Mouse (Mus musculus): Measurements from ENCODE around the gene Tgm1. TPM values are rescaled to one million over a fixed set of nuclear protein-coding genes. Genes with fewer than 3 reads are reported as not detected.

The Tgm1 gene
- polyA plus RNA-seq, 1 experiment from 2014 or later = 3.0 TPM

GRCm38 (mm10) chr14:55677615-55678014 is 36.1 kb downstream of the Tgm1 start:
- H3K4me2 ChIP-seq = no peak overlapping the region
- ATAC-seq (replicated peaks; ENCODE audit: low FRiP score) (no peak), DNase-seq (ENCODE audit: low spot score) (no peak)
- H3K4me3 ChIP-seq (ENCODE audit: low read depth, low read length) = no peak overlapping the region
- H3K9ac ChIP-seq (ENCODE audit: low read depth, low read length) = no peak overlapping the region
- H3K27me3 ChIP-seq (replicated peaks; ENCODE audit: control insufficient read depth, insufficient read depth, low read length) = no peaks in the 10 kb centered on the region
- H3K9me3 ChIP-seq (ENCODE audit: control insufficient read depth, low read length) = no peaks in the 10 kb centered on the region
- peaks cover 32% of the 10 kb centered on the region for H3K36me3 ChIP-seq (ENCODE audit: control insufficient read depth, insufficient read depth, low read length)
- 80% methylated on average over 4 of the region's 4 CpGs for WGBS
- no peaks in the 10 kb centered on the region; the same call in 1 of the 2 replicates for H3K4me1 ChIP-seq (replicated peaks; ENCODE audit: control insufficient read depth, insufficient read depth, low read length)
- no peak overlapping the region for H3K27ac ChIP-seq (ENCODE audit: low read depth, low read length)

GRCm38 (mm10) chr14:55672741-55673060 is 41.0 kb downstream of the Tgm1 start:
- peak overlapping the region; percentile 86 for H3K27ac ChIP-seq (ENCODE audit: low read depth, low read length)
- peak overlapping the region; percentile 47 for H3K9ac ChIP-seq (ENCODE audit: low read depth, low read length)
- 67% methylated on average over 7 of the region's 7 CpGs for WGBS
- H3K4me2 ChIP-seq = peak overlapping the region; percentile 93
- H3K36me3 ChIP-seq (ENCODE audit: control insufficient read depth, insufficient read depth, low read length) = peaks cover 15% of the 10 kb centered on the region
- H3K4me1 ChIP-seq (replicated peaks; ENCODE audit: control insufficient read depth, insufficient read depth, low read length) = peaks cover 9% of the 10 kb centered on the region
- no peaks in the 10 kb centered on the region for H3K9me3 ChIP-seq (ENCODE audit: control insufficient read depth, low read length)
- ATAC-seq (replicated peaks; ENCODE audit: low FRiP score) (no peak), DNase-seq (ENCODE audit: low spot score) (no peak)
- no peaks in the 10 kb centered on the region for H3K27me3 ChIP-seq (replicated peaks; ENCODE audit: control insufficient read depth, insufficient read depth, low read length)
- H3K4me3 ChIP-seq (ENCODE audit: low read depth, low read length) = peak overlapping the region; percentile 71

GRCm38 (mm10) chr14:55671833-55672740 is 41.6 kb downstream of the Tgm1 start, which contains the start of the genes Gmpr2 and Nedd8:
TSS of gene Gmpr2 (plus strand) at chr14:55671941.
TSS of gene Nedd8 (minus strand) at chr14:55672124.
- peak; percentile 98 for ATAC-seq (replicated peaks; ENCODE audit: low FRiP score)
- WGBS = under 1% methylated on average over 38 of the region's 38 CpGs

GRCm38 (mm10) chr14:55671486-55671832 is 42.3 kb downstream of the Tgm1 start:
- Histone ChIP-seq H3K27me3 (replicated peaks; ENCODE audit: control insufficient read depth, insufficient read depth, low read length) (no peaks in the 10 kb centered on the region), H3K9me3 (ENCODE audit: control insufficient read depth, low read length) (no peaks in the 10 kb centered on the region), H3K4me2 (peak overlapping the region; percentile 93), H3K4me3 (ENCODE audit: low read depth, low read length) (peak overlapping the region; percentile 71), H3K36me3 (ENCODE audit: control insufficient read depth, insufficient read depth, low read length) (peaks cover 9% of the 10 kb centered on the region; the same call in 1 of the 2 replicates), H3K9ac (ENCODE audit: low read depth, low read length) (peak overlapping the region; percentile 82), H3K27ac (ENCODE audit: low read depth, low read length) (peak overlapping the region; percentile 86), H3K4me1 (replicated peaks; ENCODE audit: control insufficient read depth, insufficient read depth, low read length) (peaks cover 9% of the 10 kb centered on the region)
- no peak for DNase-seq (ENCODE audit: low spot score)
- ATAC-seq (replicated peaks; ENCODE audit: low FRiP score) = peak; percentile 42
- WGBS = under 1% methylated on average over 12 of the region's 12 CpGs

More at GRCm38 (mm10) chr14:55671833-55672740, 41.6 kb downstream of the Tgm1 start, which contains the start of the genes Gmpr2 and Nedd8:
- no peaks in the 10 kb centered on the region for H3K9me3 ChIP-seq (ENCODE audit: control insufficient read depth, low read length)
- peak within 1 kb of the TSS; percentile 82 for H3K9ac ChIP-seq (ENCODE audit: low read depth, low read length)
- peak within 1 kb of the TSS; percentile 86 for H3K27ac ChIP-seq (ENCODE audit: low read depth, low read length)
- DNase-seq (ENCODE audit: low spot score) = peak; percentile 92
- peak within 1 kb of the TSS; percentile 93 for H3K4me2 ChIP-seq
- H3K4me1 ChIP-seq (replicated peaks; ENCODE audit: control insufficient read depth, insufficient read depth, low read length) = peaks cover 9% of the 10 kb centered on the region
- H3K4me3 ChIP-seq (ENCODE audit: low read depth, low read length) = peak within 1 kb of the TSS; percentile 71
- no peaks in the 10 kb centered on the region for H3K27me3 ChIP-seq (replicated peaks; ENCODE audit: control insufficient read depth, insufficient read depth, low read length)
- H3K36me3 ChIP-seq (ENCODE audit: control insufficient read depth, insufficient read depth, low read length) = peaks cover 11% of the 10 kb centered on the region

GRCm38 (mm10) chr14:55660636-55661035 is 53.1 kb downstream of the Tgm1 start:
- Histone ChIP-seq H3K9me3 (ENCODE audit: control insufficient read depth, low read length) (no peaks in the 10 kb centered on the region), H3K36me3 (ENCODE audit: control insufficient read depth, insufficient read depth, low read length) (peaks cover 10% of the 10 kb centered on the region; the same call in 1 of the 2 replicates), H3K9ac (ENCODE audit: low read depth, low read length) (no peak overlapping the region), H3K4me2 (peak overlapping the region; percentile 64), H3K4me3 (ENCODE audit: low read depth, low read length) (peak overlapping the region; percentile 71), H3K27ac (ENCODE audit: low read depth, low read length) (no peak overlapping the region), H3K27me3 (replicated peaks; ENCODE audit: control insufficient read depth, insufficient read depth, low read length) (no peaks in the 10 kb centered on the region), H3K4me1 (replicated peaks; ENCODE audit: control insufficient read depth, insufficient read depth, low read length) (peaks cover 8% of the 10 kb centered on the region; the same call in 1 of the 2 replicates)
- ATAC-seq (replicated peaks; ENCODE audit: low FRiP score) = peak; percentile 13; the same call in 1 of the 2 replicates
- no peak for DNase-seq (ENCODE audit: low spot score)
- WGBS = 59% methylated on average over 2 of the region's 2 CpGs

- Histone ChIP-seq H3K36me3 (ENCODE audit: control insufficient read depth, insufficient read depth, low read length) (peaks cover 10% of the 10 kb centered on the region; the same call in 1 of the 2 replicates), H3K27me3 (replicated peaks; ENCODE audit: control insufficient read depth, insufficient read depth, low read length) (no peaks in the 10 kb centered on the region), H3K9ac (ENCODE audit: low read depth, low read length) (peak within 1 kb of the TSS; percentile 78), H3K4me3 (ENCODE audit: low read depth, low read length) (peak within 1 kb of the TSS; percentile 71), H3K9me3 (ENCODE audit: control insufficient read depth, low read length) (no peaks in the 10 kb centered on the region), H3K27ac (ENCODE audit: low read depth, low read length) (peak within 1 kb of the TSS; percentile 59), H3K4me2 (peak within 1 kb of the TSS; percentile 64), H3K4me1 (replicated peaks; ENCODE audit: control insufficient read depth, insufficient read depth, low read length) (peaks cover 8% of the 10 kb centered on the region; the same call in 1 of the 2 replicates)
- peak; percentile 75 for DNase-seq (ENCODE audit: low spot score)
- WGBS = under 1% methylated on average over 39 of the region's 39 CpGs
- ATAC-seq (replicated peaks; ENCODE audit: low FRiP score) = peak; percentile 96
These were observed 53.7 kb downstream of the Tgm1 start, which contains the start of gene Mdp1 for GRCm38 (mm10) chr14:55659960-55660573. TSS of gene Mdp1 (minus strand) at chr14:55660508.

GRCm38 (mm10) chr14:55658011-55658410 is 55.7 kb downstream of the Tgm1 start:
- WGBS = 90% methylated on average over 5 of the region's 5 CpGs
- Histone ChIP-seq H3K27ac (ENCODE audit: low read depth, low read length) (no peak overlapping the region), H3K4me1 (replicated peaks; ENCODE audit: control insufficient read depth, insufficient read depth, low read length) (peaks cover 8% of the 10 kb centered on the region; the same call in 1 of the 2 replicates)

GRCm38 (mm10) chr14:55656935-55657334 is 56.8 kb downstream of the Tgm1 start:
- peaks cover 8% of the 10 kb centered on the region; the same call in 1 of the 2 replicates for H3K4me1 ChIP-seq (replicated peaks; ENCODE audit: control insufficient read depth, insufficient read depth, low read length)
- H3K4me2 ChIP-seq = no peak overlapping the region
- H3K9ac ChIP-seq (ENCODE audit: low read depth, low read length) = no peak overlapping the region
- no peak overlapping the region for H3K27ac ChIP-seq (ENCODE audit: low read depth, low read length)
- 84% methylated on average over 3 of the region's 3 CpGs for WGBS
- no peaks in the 10 kb centered on the region for H3K9me3 ChIP-seq (ENCODE audit: control insufficient read depth, low read length)
- no peak overlapping the region for H3K4me3 ChIP-seq (ENCODE audit: low read depth, low read length)
- no peak for ATAC-seq (replicated peaks; ENCODE audit: low FRiP score)
- no peaks in the 10 kb centered on the region for H3K27me3 ChIP-seq (replicated peaks; ENCODE audit: control insufficient read depth, insufficient read depth, low read length)
- no peaks in the 10 kb centered on the region; the same call in 1 of the 2 replicates for H3K36me3 ChIP-seq (ENCODE audit: control insufficient read depth, insufficient read depth, low read length)
- DNase-seq (ENCODE audit: low spot score) = no peak

More at GRCm38 (mm10) chr14:55658011-55658410, 55.7 kb downstream of the Tgm1 start:
- no peak overlapping the region for H3K9ac ChIP-seq (ENCODE audit: low read depth, low read length)
- DNase-seq (ENCODE audit: low spot score) (no peak), ATAC-seq (replicated peaks; ENCODE audit: low FRiP score) (no peak)
- H3K27me3 ChIP-seq (replicated peaks; ENCODE audit: control insufficient read depth, insufficient read depth, low read length) = no peaks in the 10 kb centered on the region
- H3K9me3 ChIP-seq (ENCODE audit: control insufficient read depth, low read length) = no peaks in the 10 kb centered on the region
- H3K4me3 ChIP-seq (ENCODE audit: low read depth, low read length) = no peak overlapping the region
- H3K36me3 ChIP-seq (ENCODE audit: control insufficient read depth, insufficient read depth, low read length) = no peaks in the 10 kb centered on the region; the same call in 1 of the 2 replicates
- no peak overlapping the region for H3K4me2 ChIP-seq
